Comparison of ENCODE assay signal across 8 mouse cellular contexts in genomic region chr4:96591791-96592150, GRCm38 (mm10). TPM values are rescaled to one million over a fixed set of nuclear protein-coding genes. Genes with fewer than 3 reads are reported as not detected.
DNase-seq lines count a peak whose midpoint lies in the region; ATAC-seq and TF ChIP-seq lines count a peak whose summit lies in the region.

No protein-coding gene starts in this region.

- intact Hi-C loops in left cerebral cortex, postnatal 4 days (cut with DNase I) = no loop called here

- TF ChIP-seq POLR2A in cerebellum, adult 2 months (IDR thresholded peaks at IDR 0.05; ENCODE audit: borderline replicate concordance, insufficient read depth, low read length) = no peak

- no peak overlapping the region for H3K4me3 ChIP-seq in cerebellum, adult 2 months (replicated peaks; ENCODE audit: insufficient read depth, low read depth, low read length)
- peak overlapping the region; percentile 49 for H3K4me3 ChIP-seq in intestine, embryonic 16.5 days (ENCODE audit: low read length)
- peak overlapping the region; percentile 34 for H3K4me3 ChIP-seq in midbrain, embryonic 12.5 days
- H3K4me3 ChIP-seq in stomach, embryonic 16.5 days (replicated peaks; ENCODE audit: low read length) = peak overlapping the region; percentile 54

- H3K27me3 ChIP-seq in cerebellum, adult 2 months (ENCODE audit: control insufficient read depth, insufficient read depth, low read length) = no peaks in the 10 kb centered on the region
- H3K27me3 ChIP-seq in intestine, embryonic 16.5 days (replicated peaks; ENCODE audit: control insufficient read depth, insufficient read depth, low read length) = no peaks in the 10 kb centered on the region
- H3K27me3 ChIP-seq in midbrain, embryonic 12.5 days = no peaks in the 10 kb centered on the region
- H3K27me3 ChIP-seq in stomach, embryonic 16.5 days (ENCODE audit: control insufficient read depth, insufficient read depth, low read length) = no peaks in the 10 kb centered on the region

- no peak for TF ChIP-seq CTCF in cerebellum, adult 2 months (IDR thresholded peaks at IDR 0.05; ENCODE audit: borderline replicate concordance, insufficient read depth, low read depth, low read length)

- H3K9me3 ChIP-seq in intestine, embryonic 16.5 days (ENCODE audit: control insufficient read depth, low read length) = no peaks in the 10 kb centered on the region
- H3K9me3 ChIP-seq in midbrain, embryonic 12.5 days = no peaks in the 10 kb centered on the region
- no peaks in the 10 kb centered on the region for H3K9me3 ChIP-seq in stomach, embryonic 16.5 days (replicated peaks; ENCODE audit: control insufficient read depth, low read length)

- peak; percentile 83 for ATAC-seq in intestine, embryonic 16.5 days
- peak; percentile 73 for ATAC-seq in midbrain, embryonic 12.5 days (ENCODE audit: low FRiP score, low read depth)
- no peak; the same call in 1 of the 2 replicates for ATAC-seq in stomach, embryonic 16.5 days (ENCODE audit: insufficient read depth, low FRiP score)
- no peak for ATAC-seq in erythroblast, adult 5-6 weeks (replicated peaks; ENCODE audit: low FRiP score, poor library complexity, severe bottlenecking)

- no peak overlapping the region for H3K27ac ChIP-seq in cerebellum, adult 2 months (ENCODE audit: insufficient read depth, low read length)
- H3K27ac ChIP-seq in intestine, embryonic 16.5 days (ENCODE audit: low read length) = peak overlapping the region; percentile 79
- H3K27ac ChIP-seq in midbrain, embryonic 12.5 days (replicated peaks) = no peak overlapping the region
- peak overlapping the region; percentile 94 for H3K27ac ChIP-seq in stomach, embryonic 16.5 days (ENCODE audit: low read length)

- peaks cover 5% of the 10 kb centered on the region; the same call in 1 of the 2 replicates for H3K4me1 ChIP-seq in cerebellum, adult 2 months (ENCODE audit: control insufficient read depth, insufficient read depth, low read length)
- peaks cover 14% of the 10 kb centered on the region; the same call in 1 of the 2 replicates for H3K4me1 ChIP-seq in intestine, embryonic 16.5 days (ENCODE audit: control insufficient read depth, insufficient read depth, low read length)
- peaks cover 10% of the 10 kb centered on the region; the same call in 1 of the 2 replicates for H3K4me1 ChIP-seq in midbrain, embryonic 12.5 days
- peaks cover 6% of the 10 kb centered on the region; the same call in 1 of the 2 replicates for H3K4me1 ChIP-seq in stomach, embryonic 16.5 days (ENCODE audit: control insufficient read depth, insufficient read depth, low read length)

- H3K4me2 ChIP-seq in intestine, embryonic 16.5 days (ENCODE audit: low read depth, low read length) = peak overlapping the region; percentile 75
- peak overlapping the region; percentile 59 for H3K4me2 ChIP-seq in midbrain, embryonic 12.5 days (replicated peaks)
- H3K4me2 ChIP-seq in stomach, embryonic 16.5 days (ENCODE audit: low read depth, low read length) = peak overlapping the region; percentile 90

- H3K9ac ChIP-seq in intestine, embryonic 16.5 days (ENCODE audit: low read depth, low read length) = peak overlapping the region; percentile 69; the same call in 1 of the 2 replicates
- H3K9ac ChIP-seq in midbrain, embryonic 12.5 days (replicated peaks) = no peak overlapping the region; the same call in 1 of the 2 replicates
- no peak overlapping the region for H3K9ac ChIP-seq in stomach, embryonic 16.5 days (ENCODE audit: low read length)

- no peaks in the 10 kb centered on the region for H3K36me3 ChIP-seq in intestine, embryonic 16.5 days (ENCODE audit: control insufficient read depth, insufficient read depth, low read length)
- no peaks in the 10 kb centered on the region for H3K36me3 ChIP-seq in midbrain, embryonic 12.5 days
- H3K36me3 ChIP-seq in stomach, embryonic 16.5 days (ENCODE audit: control insufficient read depth, insufficient read depth, low read length) = no peaks in the 10 kb centered on the region

- WGBS in cerebellum, adult 2 months = 23% methylated on average over 4 of the region's 4 CpGs
- 45% methylated on average over 4 of the region's 4 CpGs for WGBS in intestine, embryonic 16.5 days
- WGBS in midbrain, embryonic 12.5 days = 20% methylated on average over 4 of the region's 4 CpGs
- 24% methylated on average over 4 of the region's 4 CpGs for WGBS in stomach, embryonic 16.5 days

- DNase-seq in adrenal gland, postnatal 14 days = peak; percentile 61
- peak; percentile 41 to 56 for DNase-seq in cerebellum, adult 2 months
- peak; percentile 31 to 43 for DNase-seq in frontal cortex, postnatal 25 days (ENCODE audit: low spot score in 2 of 2)
- DNase-seq in left cerebral cortex, postnatal 4 days = peak; percentile 75

RNA-seq across cellular contexts. Expression of gene Cyp2j9, which starts 0.4 kb away (rescaled TPM):
- 1.4 and 2.0 TPM in 2 replicates for total RNA-seq in adrenal gland, postnatal 14 days (2021)
- polyA plus RNA-seq in cerebellum, adult 2 months (2012; rRNA removed) = 38.4 and 41.3 TPM in 2 replicates
- 4.2 TPM in 2 replicates for polyA plus RNA-seq in intestine, embryonic 16.5 days (2015; fragmentation: Nextera tagmentation; extraction: Ambion mirVana)
- total RNA-seq in left cerebral cortex, postnatal 4 days (2021) = 1 to 10 TPM; 6.0 to 6.1 TPM
- polyA plus RNA-seq in midbrain, embryonic 12.5 days (2016; fragmentation: Nextera tagmentation; extraction: Ambion mirVana) = 1.2 and 1.4 TPM in 2 replicates
- polyA plus RNA-seq in stomach, embryonic 16.5 days (2015; fragmentation: Nextera tagmentation; extraction: Ambion mirVana) = 6.4 and 6.9 TPM in 2 replicates
- total RNA-seq in erythroblast, adult 5-6 weeks (2015; ENCODE audit: low replicate concordance) = not detected in 2 replicates
- 0.42 and 0.51 TPM in 2 replicates for total RNA-seq in erythroblast, adult 5-6 weeks (2017; ENCODE audit: low replicate concordance)

RNA-seq across cellular contexts. Expression of gene Cyp2j6, which starts 38.3 kb away (rescaled TPM):
- 6.7 and 7.7 TPM in 2 replicates for total RNA-seq in adrenal gland, postnatal 14 days (2021)
- polyA plus RNA-seq in cerebellum, adult 2 months (2012; rRNA removed) = 10.7 and 12.8 TPM in 2 replicates
- 48.0 and 59.1 TPM in 2 replicates for polyA plus RNA-seq in intestine, embryonic 16.5 days (2015; fragmentation: Nextera tagmentation; extraction: Ambion mirVana)
- 1 to 10 TPM; 6.2 to 6.6 TPM for total RNA-seq in left cerebral cortex, postnatal 4 days (2021)
- polyA plus RNA-seq in midbrain, embryonic 12.5 days (2016; fragmentation: Nextera tagmentation; extraction: Ambion mirVana) = 3.2 and 3.6 TPM in 2 replicates
- polyA plus RNA-seq in stomach, embryonic 16.5 days (2015; fragmentation: Nextera tagmentation; extraction: Ambion mirVana) = 18.1 and 19.2 TPM in 2 replicates
- 1.5 TPM in 1 of 2 replicates, not detected in the other for total RNA-seq in erythroblast, adult 5-6 weeks (2015; ENCODE audit: low replicate concordance)
- total RNA-seq in erythroblast, adult 5-6 weeks (2017; ENCODE audit: low replicate concordance) = 0.09 TPM in 1 of 2 replicates, not detected in the other

Comparison
In these comparisons a context has a peak if more than half of its experiments do, and no peak if none do; other contexts are left out.
1. H3K27ac ChIP-seq: peak in intestine, embryonic 16.5 days (single experiment) and stomach, embryonic 16.5 days (single experiment); none in cerebellum, adult 2 months (single experiment) and midbrain, embryonic 12.5 days (single experiment).
2. ATAC-seq: peak in intestine, embryonic 16.5 days (single experiment) and midbrain, embryonic 12.5 days (single experiment); none in stomach, embryonic 16.5 days (single experiment) and erythroblast, adult 5-6 weeks (single experiment).
3. Peak in every context shown above with its lines, with median percentiles within 50 percentile points of each other: DNase-seq and H3K4me2 ChIP-seq.